Mouse (Mus musculus) ES-Bruce4 (cell line): ENCODE measurements around the gene Dram1.

Experiments
- CTCF ChIP-seq: IDR thresholded peaks from one replicate; pipeline ENCODE4 v1.8.1; 2011; ENCODE audit warnings: low read depth, low read length
- POLR2A ChIP-seq: IDR thresholded peaks from one replicate; pipeline ENCODE4 v1.8.1; 2011; ENCODE audit warnings: low read length; ENCODE audit not compliant: insufficient read depth

DNA sequence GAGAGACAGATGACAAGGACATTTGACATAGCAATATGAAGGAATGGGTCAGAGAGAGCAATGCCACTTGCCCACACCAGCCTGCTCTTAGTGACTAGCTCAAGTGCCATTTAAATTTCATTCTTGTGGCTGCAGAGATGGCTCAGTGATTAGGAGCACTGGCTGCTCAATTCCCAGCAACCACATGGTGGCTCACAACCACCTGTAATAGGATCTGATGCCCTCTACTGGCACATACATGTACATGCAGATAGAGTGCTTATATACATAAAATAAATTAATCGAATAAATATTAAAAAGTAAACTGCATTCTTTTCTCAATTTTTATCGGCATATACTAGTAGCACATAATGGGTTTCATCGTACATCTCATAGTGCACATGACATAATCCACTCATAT lies 72.6 kb downstream of the Dram1 start:
- TF ChIP-seq CTCF (peak; percentile 20), POLR2A (no peak)
